Mouse (Mus musculus) layer of hippocampus, adult 2 months (tissue): ENCODE results near the gene Manba. TPM values are rescaled to one million over a fixed set of nuclear protein-coding genes. Genes with fewer than 3 reads are reported as not detected.
"Not testable (repeated sequence)": the region's sequence is repeated elsewhere in the genome, so short reads cannot be mapped to it uniquely, and the experiment has no call there.

Experiments used
- DNase-seq, 2 experiments: peaks; one replicate each; pipeline ENCODE4 v3.0.0; 2022; ENCODE audit warnings: low spot score in 2 of 2
- H3K27ac ChIP-seq: fragments of 200-600 bp; 2 replicates; pipeline ENCODE4 v1.8.1; 2022
- H3K4me3 ChIP-seq: fragments of 200-600 bp; 2 replicates; pipeline ENCODE4 v1.8.1; 2022; ENCODE audit warnings: mild to moderate bottlenecking
- CTCF ChIP-seq: fragments of 200-600 bp; conservative IDR thresholded peaks from 2 replicates; pipeline ENCODE4 v1.8.1; 2022; ENCODE audit warnings: antibody characterized with exemption, mild to moderate bottlenecking, moderate library complexity
- total RNA-seq, 2 experiments: library from RNA; stranded (reverse); gene quantifications; 2 replicates each; pipeline ENCODE4 v1.2.3; 2021

Gene Manba
- total RNA-seq, 2 experiments from 2014 or later, result 8.3 to 9.7 TPM

- no peak for DNase-seq
- no peak for TF ChIP-seq CTCF
- Histone ChIP-seq H3K4me3 (no peak overlapping the region), H3K27ac (no peak overlapping the region)
Observed at GRCm38 (mm10) chr3:135519584-135519983, 34.2 kb downstream of the Manba start.

- H3K27ac ChIP-seq, result no peak overlapping the region
- DNase-seq, result no peak
- no peak overlapping the region for H3K4me3 ChIP-seq
- no peak for TF ChIP-seq CTCF
Observed at GRCm38 (mm10) chr3:135521963-135522362, 36.6 kb downstream of the Manba start.

GRCm38 (mm10) chr3:135522618-135523355 lies 37.4 kb downstream of the Manba start:
- DNase-seq, result no peak
- no peak for TF ChIP-seq CTCF

GRCm38 (mm10) chr3:135524900-135525299 lies 39.5 kb downstream of the Manba start:
- not testable (repeated sequence) for DNase-seq, H3K27ac ChIP-seq, H3K4me3 ChIP-seq

More at GRCm38 (mm10) chr3:135522618-135523355, 37.4 kb downstream of the Manba start:
- H3K4me3 ChIP-seq, result no peak overlapping the region
- H3K27ac ChIP-seq, result no peak overlapping the region

GRCm38 (mm10) chr3:135529670-135530069 lies 44.3 kb downstream of the Manba start:
- H3K4me3 ChIP-seq, result no peak overlapping the region
- no peak overlapping the region for H3K27ac ChIP-seq
- no peak for DNase-seq
- TF ChIP-seq CTCF, result no peak

DNA sequence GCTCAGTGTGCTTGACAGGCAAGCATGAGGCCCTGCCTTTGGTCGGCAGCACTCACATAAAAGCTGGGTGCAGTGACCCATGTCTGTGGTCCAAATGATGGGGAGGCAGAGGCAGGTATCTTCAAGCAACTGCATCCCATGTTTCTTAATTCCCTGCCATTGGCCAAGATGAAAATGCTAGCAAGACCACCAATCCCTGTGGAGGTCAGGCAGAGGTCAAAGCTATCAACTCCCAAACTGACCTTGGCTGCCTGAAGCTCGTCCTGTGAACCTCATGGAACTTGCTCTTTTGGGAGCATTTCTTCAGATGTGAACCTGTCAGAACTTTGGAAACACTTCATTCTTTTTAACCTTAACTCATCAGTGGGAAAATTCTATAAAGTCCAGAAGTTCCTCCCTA lies 46.4 kb downstream of the Manba start:
- Histone ChIP-seq H3K27ac (no peak overlapping the region), H3K4me3 (no peak overlapping the region)
- TF ChIP-seq CTCF, result no peak
- no peak for DNase-seq

GRCm38 (mm10) chr3:135534103-135534502 lies 48.7 kb downstream of the Manba start:
- Histone ChIP-seq H3K4me3 (no peak overlapping the region), H3K27ac (no peak overlapping the region)
- TF ChIP-seq CTCF, result peak; percentile 54
- no peak for DNase-seq

GRCm38 (mm10) chr3:135546212-135546923 lies 61.0 kb downstream of the Manba start:
- no peak for TF ChIP-seq CTCF
- DNase-seq, result no peak
- Histone ChIP-seq H3K27ac (no peak overlapping the region), H3K4me3 (no peak overlapping the region)

- no peak overlapping the region for H3K27ac ChIP-seq
- TF ChIP-seq CTCF, result no peak
- no peak for DNase-seq
- no peak overlapping the region for H3K4me3 ChIP-seq
Observed at GRCm38 (mm10) chr3:135547298-135547697, 61.9 kb downstream of the Manba start.

GRCm38 (mm10) chr3:135552874-135553273 lies 67.5 kb downstream of the Manba start:
- Histone ChIP-seq H3K4me3 (no peak overlapping the region), H3K27ac (no peak overlapping the region)
- TF ChIP-seq CTCF, result no peak
- no peak for DNase-seq

DNA sequence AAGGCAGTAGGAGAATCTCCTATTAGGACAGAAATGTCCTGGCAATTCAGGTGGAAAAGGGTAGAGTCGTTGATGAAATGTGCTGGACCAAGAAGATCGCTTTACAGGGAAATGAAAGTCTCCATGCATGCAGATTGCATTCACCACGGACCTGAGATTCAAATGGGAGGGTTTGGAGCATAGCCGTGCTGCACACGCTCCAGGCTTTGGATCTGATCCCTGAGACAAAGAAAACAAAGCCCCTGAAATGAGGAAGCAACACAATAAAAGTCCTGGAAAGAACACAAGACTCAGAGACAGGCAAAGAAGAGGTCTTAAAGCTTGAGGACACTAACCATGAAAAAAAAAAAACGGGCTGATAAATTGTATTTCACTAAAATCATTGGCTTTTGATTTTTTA lies 69.8 kb downstream of the Manba start:
- TF ChIP-seq CTCF, result no peak
- DNase-seq, result no peak
- Histone ChIP-seq H3K4me3 (no peak overlapping the region), H3K27ac (no peak overlapping the region)

GRCm38 (mm10) chr3:135556052-135556587 lies 70.7 kb downstream of the Manba start:
- H3K27ac ChIP-seq, result 0 out of 2 replicates have a peak overlapping the region, but pooled peaks have one; percentile 54
- peak in 1 of 2 experiments; percentile 38 for DNase-seq
- H3K4me3 ChIP-seq, result no peak overlapping the region
- peak; percentile 64 for TF ChIP-seq CTCF

GRCm38 (mm10) chr3:135556851-135557662 lies 71.6 kb downstream of the Manba start:
- Histone ChIP-seq H3K27ac (peak overlapping the region; percentile 54; the same call in 1 of the 2 replicates), H3K4me3 (no peak overlapping the region)
- no peak for TF ChIP-seq CTCF
- DNase-seq, result peak; percentile 15 to 26
